Mouse (Mus musculus) liver, embryonic 14.5 days (tissue): ENCODE data around the gene Fryl. TPM values are rescaled to one million over a fixed set of nuclear protein-coding genes. Genes with fewer than 3 reads are reported as not detected.

ENCODE experiments used
- ATAC-seq: fragments of 200-750 bp; cut with Nextera tagmentation; 2 replicates; pipeline ENCODE4 v1.8.0; 2017; ENCODE audit warnings: moderate number of reproducible peaks, mild to moderate bottlenecking, moderate library complexity; ENCODE audit not compliant: insufficient read depth
- DNase-seq, 3 experiments: peaks; one replicate each; pipeline ENCODE4 v3.0.0-alpha.2; 2012 to 2013; ENCODE audit warnings: low read depth in 3 of 3, low spot score in 3 of 3
- H3K27ac ChIP-seq: fragments of 300-500 bp; sonication (generic); 2 replicates; pipeline ENCODE4 v1.5.1; 2014; ENCODE audit warnings: moderate library complexity, mild to moderate bottlenecking, control low read depth, inconsistent platforms
- H3K27me3 ChIP-seq: fragments of 300-500 bp; sonication (generic); 2 replicates; pipeline ENCODE4 v1.6.1; 2014; ENCODE audit warnings: mild to moderate bottlenecking, low read length, moderate library complexity; ENCODE audit not compliant: control insufficient read depth, insufficient read depth
- H3K36me3 ChIP-seq: fragments of 300-500 bp; sonication (generic); replicated peaks from 2 replicates; pipeline ENCODE4 v1.6.1; 2014; ENCODE audit warnings: low read depth; ENCODE audit not compliant: control insufficient read depth, insufficient read depth
- H3K4me1 ChIP-seq, 2 experiments: fragments of 200-500 bp in 1 of 2; fragments of 300-500 bp in 1 of 2; sonication (generic) in 1 of 2; replicated peaks; 2 replicates each; pipeline ENCODE4 v1.6.1; 2012 to 2014; ENCODE audit warnings: antibody characterized with exemption in 1 of 2, inconsistent platforms in 1 of 2, low read length in 1 of 2; ENCODE audit not compliant: control insufficient read depth in 2 of 2, insufficient read depth in 2 of 2
- H3K4me2 ChIP-seq: fragments of 300-500 bp; sonication (generic); 2 replicates; pipeline ENCODE4 v1.6.1; 2014; ENCODE audit warnings: low read depth, mild to moderate bottlenecking, control low read depth, moderate library complexity
- H3K4me3 ChIP-seq, 2 experiments: fragments of 200-500 bp in 1 of 2; fragments of 300-500 bp in 1 of 2; sonication (generic) in 1 of 2; 2 replicates each; pipeline ENCODE4 v1.5.1; 2012 to 2014; ENCODE audit warnings: low read depth in 2 of 2, low read length in 2 of 2, mild to moderate bottlenecking in 2 of 2, control low read depth in 1 of 2, inconsistent platforms in 1 of 2, moderate library complexity in 1 of 2; ENCODE audit not compliant: insufficient read depth in 1 of 2
- H3K9ac ChIP-seq: fragments of 300-500 bp; sonication (generic); replicated peaks from 2 replicates; pipeline ENCODE4 v1.6.1; 2014; ENCODE audit warnings: mild to moderate bottlenecking, control low read depth, moderate library complexity
- H3K9me3 ChIP-seq: fragments of 300-500 bp; sonication (generic); 2 replicates; pipeline ENCODE4 v1.6.1; 2016; ENCODE audit warnings: low read length, mixed read lengths; ENCODE audit not compliant: control insufficient read depth
- CTCF ChIP-seq: IDR thresholded peaks from 2 replicates; pipeline ENCODE4 v1.5.1; 2016; ENCODE audit warnings: antibody characterized with exemption, low read depth, control low read depth
- EP300 ChIP-seq: IDR thresholded peaks from 2 replicates; pipeline ENCODE4 v1.6.1; 2016; ENCODE audit warnings: antibody characterized with exemption, low read depth
- WGBS: fragments of 180-500 bp; shearing (Covaris S2); extraction: QIAGEN DNeasy Blood & Tissue Kit; methylation state at CpG from one replicate; pipeline ENCODE4 v1.1.7; 2014; ENCODE audit not compliant: insufficient replicate concordance; 5-methylcytosine and 5-hydroxymethylcytosine counted together
- polyA plus RNA-seq, 2 experiments: library from polyadenylated mRNA; depleted of rRNA in 1 of 2; stranded (reverse) in 1 of 2; unstranded in 1 of 2; fragments of >200 nt; fragmentation: Nextera tagmentation in 1 of 2; extraction: Ambion mirVana in 1 of 2; gene quantifications; 2 replicates each; pipeline versions ENCODE4 v1.2.1 to v1.2.3; 2012 to 2014

Gene Fryl
- polyA plus RNA-seq, 2 experiments: 22.1 to 41.8 TPM

DNA sequence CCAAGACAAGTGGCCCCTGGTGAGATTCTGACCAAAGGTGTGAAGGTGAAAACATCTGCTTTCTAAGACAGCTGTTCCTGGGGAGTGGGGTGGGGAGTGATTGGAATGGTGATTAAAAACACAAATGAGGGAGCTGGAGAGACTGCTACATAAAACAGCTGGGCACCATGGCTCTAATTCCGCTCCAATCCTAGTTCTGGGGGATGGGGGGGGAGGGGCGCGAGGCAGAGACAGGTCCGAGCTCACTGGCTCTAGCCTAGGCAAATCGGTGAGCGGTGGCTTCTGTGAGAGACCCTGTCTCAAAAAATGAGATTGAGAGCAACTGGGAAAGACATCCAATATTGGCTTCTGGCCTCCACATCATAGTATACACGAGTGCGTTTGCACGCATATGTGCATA is 24.2 kb downstream of the Fryl start:
- Histone ChIP-seq H3K27me3 (no peaks in the 10 kb centered on the region), H3K9me3 (no peaks in the 10 kb centered on the region), H3K4me3 (no peak overlapping the region), H3K9ac (no peak overlapping the region), H3K4me1 (peaks cover 18 to 22% of the 10 kb centered on the region in 2 experiments), H3K27ac (no peak overlapping the region), H3K36me3 (no peaks in the 10 kb centered on the region), H3K4me2 (no peak overlapping the region)
- no peak for TF ChIP-seq CTCF
- no peak for TF ChIP-seq EP300
- 47% methylated on average over 9 of the region's 9 CpGs for whole genome bisulfite sequencing
- no peak for ATAC-seq
- DNase-seq: no peak

DNA sequence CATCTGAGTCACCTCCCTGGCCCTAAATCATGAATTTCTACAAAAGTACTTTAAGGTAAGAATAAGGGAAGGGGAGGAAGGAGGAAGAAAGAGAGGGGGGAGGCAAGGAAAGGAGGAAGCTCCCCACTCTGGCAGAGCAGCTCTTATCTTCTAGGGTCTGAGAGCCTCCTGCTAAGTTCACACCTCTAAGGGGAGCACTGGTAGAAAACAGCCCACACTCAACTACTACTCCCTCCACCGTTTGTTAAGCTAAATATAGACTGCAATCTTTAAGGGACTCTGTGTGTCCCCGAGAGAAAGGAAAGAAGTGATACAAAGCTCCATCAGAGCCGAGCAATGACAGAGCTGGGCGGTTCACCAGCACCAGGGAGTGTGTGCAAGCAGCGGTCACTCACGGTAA is 24.6 kb downstream of the Fryl start:
- TF ChIP-seq CTCF: no peak
- TF ChIP-seq EP300: no peak
- H3K4me3 ChIP-seq: no peak overlapping the region
- no peak overlapping the region for H3K4me2 ChIP-seq
- H3K9ac ChIP-seq: no peak overlapping the region
- DNase-seq (no peak), ATAC-seq (no peak)
- no peak overlapping the region for H3K27ac ChIP-seq
- no peaks in the 10 kb centered on the region for H3K27me3 ChIP-seq
- H3K9me3 ChIP-seq: no peaks in the 10 kb centered on the region
- 16% methylated on average over 6 of the region's 6 CpGs for WGBS
- H3K4me1 ChIP-seq: peaks cover 18 to 22% of the 10 kb centered on the region in 2 experiments
- H3K36me3 ChIP-seq: no peaks in the 10 kb centered on the region

DNA sequence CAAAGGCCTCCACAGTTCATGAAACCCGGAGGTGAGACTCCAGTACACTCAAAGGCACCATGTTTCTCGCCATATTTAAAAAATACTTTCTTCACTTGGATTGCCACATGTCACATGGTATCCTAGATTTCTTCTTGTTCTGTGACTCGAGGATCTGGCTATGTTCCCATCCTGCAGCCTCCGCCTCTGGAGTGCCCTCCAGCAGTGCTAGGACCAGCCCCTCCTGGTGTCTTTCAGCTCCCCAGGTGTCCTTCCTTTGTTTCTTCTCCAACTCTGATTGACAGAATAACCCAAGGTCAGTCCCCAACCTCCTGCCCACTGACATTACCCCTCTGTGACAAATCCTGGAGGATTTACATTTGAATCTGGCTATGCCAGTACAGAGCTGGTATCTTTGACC is 26.2 kb downstream of the Fryl start:
- WGBS: 58% methylated on average over 4 of the region's 4 CpGs
- TF ChIP-seq EP300: no peak
- no peak for TF ChIP-seq CTCF

GRCm38 (mm10) chr5:73229467-73229866 is 27.0 kb downstream of the Fryl start:
- Histone ChIP-seq H3K27ac (no peak overlapping the region), H3K4me1 (peaks cover 18 to 22% of the 10 kb centered on the region in 2 experiments), H3K4me3 (no peak overlapping the region), H3K27me3 (no peaks in the 10 kb centered on the region), H3K9ac (no peak overlapping the region), H3K36me3 (no peaks in the 10 kb centered on the region), H3K4me2 (no peak overlapping the region), H3K9me3 (no peaks in the 10 kb centered on the region)
- 50% methylated on average over 6 of the region's 6 CpGs for WGBS
- TF ChIP-seq EP300: no peak
- TF ChIP-seq CTCF: no peak
- no peak for DNase-seq
- ATAC-seq: no peak

More for the DNA sequence above, 26.2 kb downstream of the Fryl start:
- Histone ChIP-seq H3K9me3 (no peaks in the 10 kb centered on the region), H3K9ac (no peak overlapping the region), H3K4me2 (no peak overlapping the region), H3K27me3 (no peaks in the 10 kb centered on the region), H3K36me3 (no peaks in the 10 kb centered on the region), H3K27ac (no peak overlapping the region), H3K4me3 (no peak overlapping the region), H3K4me1 (peaks cover 18 to 22% of the 10 kb centered on the region in 2 experiments)
- no peak for DNase-seq
- no peak for ATAC-seq

GRCm38 (mm10) chr5:73228291-73229049 is 27.9 kb downstream of the Fryl start:
- no peaks in the 10 kb centered on the region for H3K36me3 ChIP-seq
- 60% methylated on average over 12 of the region's 12 CpGs for WGBS
- no peak overlapping the region for H3K4me2 ChIP-seq
- TF ChIP-seq EP300 (no peak), CTCF (no peak)
- no peak overlapping the region for H3K9ac ChIP-seq
- DNase-seq (no peak), ATAC-seq (no peak)
- no peaks in the 10 kb centered on the region for H3K9me3 ChIP-seq
- no peak overlapping the region for H3K27ac ChIP-seq
- H3K27me3 ChIP-seq: no peaks in the 10 kb centered on the region
- no peak overlapping the region for H3K4me3 ChIP-seq
- H3K4me1 ChIP-seq: peaks cover 18 to 22% of the 10 kb centered on the region in 2 experiments
